Mouse (Mus musculus) small intestine, adult 2 months (tissue): ENCODE measurements around the gene Abhd14b.

Experiments used
- CTCF ChIP-seq: fragments of 200-500 bp; IDR thresholded peaks from 2 replicates; pipeline ENCODE4 v1.5.1; 2012; ENCODE audit warnings: low read depth, mild to moderate bottlenecking, control low read depth, inconsistent platforms, low read length, moderate library complexity, mixed read lengths; ENCODE audit not compliant: insufficient replicate concordance, insufficient read length; ENCODE audit errors: extremely low read depth
- POLR2A ChIP-seq: fragments of 200-500 bp; IDR thresholded peaks from 2 replicates; pipeline ENCODE4 v1.6.1; 2012; ENCODE audit warnings: low read depth, mild to moderate bottlenecking, control low read depth, inconsistent platforms, low read length, moderate library complexity

DNA sequence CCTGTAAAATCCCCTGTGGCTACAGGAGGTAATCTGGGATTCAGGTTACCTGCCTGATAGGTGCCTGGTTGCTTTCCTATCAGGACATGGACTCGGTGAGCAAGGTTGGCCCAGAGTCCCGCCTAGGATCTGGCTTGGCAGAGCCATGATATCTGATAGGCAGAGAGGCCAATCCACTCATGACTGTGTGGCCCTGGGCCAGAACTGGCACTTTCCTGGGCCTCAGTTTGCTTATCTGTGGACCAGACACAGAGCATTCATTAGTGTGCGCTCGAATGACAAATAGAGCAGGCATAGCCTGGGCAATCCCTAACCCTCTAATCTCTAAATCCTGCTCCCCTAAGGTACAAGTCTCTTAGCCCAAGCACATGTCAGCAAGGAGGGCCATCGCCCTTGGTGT is 45.1 kb upstream of the Abhd14b start:
- TF ChIP-seq POLR2A (no peak), CTCF (no peak)
